Mouse (Mus musculus) stomach, embryonic 15.5 days (tissue): ENCODE measurements around the gene Tmeff1. TPM values are rescaled to one million over a fixed set of nuclear protein-coding genes. Genes with fewer than 3 reads are reported as not detected.
A peak's percentile ranks its signal among the peaks of the same experiment; 100 is the strongest.
"Not testable (repeated sequence)": the region's sequence is repeated elsewhere in the genome, so short reads cannot be mapped to it uniquely, and the experiment has no call there.

Experiments used
- ATAC-seq: fragments of 200-750 bp; cut with Nextera tagmentation; 2 replicates; pipeline ENCODE4 v1.8.0; 2017; ENCODE audit warnings: low read depth, moderate number of reproducible peaks, moderate TSS enrichment; ENCODE audit not compliant: insufficient read depth, low FRiP score
- H3K27ac ChIP-seq: fragments of 300-500 bp; sonication (generic); 2 replicates; pipeline ENCODE4 v1.5.1; 2015; ENCODE audit warnings: mild to moderate bottlenecking, inconsistent platforms
- H3K27me3 ChIP-seq: fragments of 300-500 bp; sonication (generic); replicated peaks from 2 replicates; pipeline ENCODE4 v1.6.1; 2015; ENCODE audit warnings: inconsistent platforms
- H3K36me3 ChIP-seq: fragments of 300-500 bp; sonication (generic); 2 replicates; pipeline ENCODE4 v1.6.1; 2015; ENCODE audit warnings: inconsistent platforms
- H3K4me1 ChIP-seq: fragments of 300-500 bp; sonication (generic); 2 replicates; pipeline ENCODE4 v1.6.1; 2015; ENCODE audit warnings: inconsistent platforms
- H3K4me2 ChIP-seq: fragments of 300-500 bp; sonication (generic); 2 replicates; pipeline ENCODE4 v1.6.1; 2015; ENCODE audit warnings: mild to moderate bottlenecking, inconsistent platforms
- H3K4me3 ChIP-seq: fragments of 300-500 bp; sonication (generic); replicated peaks from 2 replicates; pipeline ENCODE4 v1.5.1; 2015; ENCODE audit warnings: inconsistent platforms
- H3K9ac ChIP-seq: fragments of 300-500 bp; sonication (generic); 2 replicates; pipeline ENCODE4 v1.6.1; 2015; ENCODE audit warnings: inconsistent platforms
- H3K9me3 ChIP-seq: fragments of 300-500 bp; sonication (generic); 2 replicates; pipeline ENCODE4 v1.6.1; 2016; ENCODE audit warnings: inconsistent platforms
- WGBS: fragments of 180-500 bp; shearing (Covaris S2); methylation state at CpG from one replicate; pipeline ENCODE4 v1.1.7; 2015; 5-methylcytosine and 5-hydroxymethylcytosine counted together
- polyA plus RNA-seq: library from polyadenylated mRNA; unstranded; fragments of >200 nt; fragmentation: Nextera tagmentation; extraction: Ambion mirVana; gene quantifications from 2 replicates; pipeline ENCODE4 v1.2.1, GENCODE M21; 2015

Tmeff1 gene
- polyA plus RNA-seq, 1 experiment from 2014 or later: 52.2 TPM

DNA sequence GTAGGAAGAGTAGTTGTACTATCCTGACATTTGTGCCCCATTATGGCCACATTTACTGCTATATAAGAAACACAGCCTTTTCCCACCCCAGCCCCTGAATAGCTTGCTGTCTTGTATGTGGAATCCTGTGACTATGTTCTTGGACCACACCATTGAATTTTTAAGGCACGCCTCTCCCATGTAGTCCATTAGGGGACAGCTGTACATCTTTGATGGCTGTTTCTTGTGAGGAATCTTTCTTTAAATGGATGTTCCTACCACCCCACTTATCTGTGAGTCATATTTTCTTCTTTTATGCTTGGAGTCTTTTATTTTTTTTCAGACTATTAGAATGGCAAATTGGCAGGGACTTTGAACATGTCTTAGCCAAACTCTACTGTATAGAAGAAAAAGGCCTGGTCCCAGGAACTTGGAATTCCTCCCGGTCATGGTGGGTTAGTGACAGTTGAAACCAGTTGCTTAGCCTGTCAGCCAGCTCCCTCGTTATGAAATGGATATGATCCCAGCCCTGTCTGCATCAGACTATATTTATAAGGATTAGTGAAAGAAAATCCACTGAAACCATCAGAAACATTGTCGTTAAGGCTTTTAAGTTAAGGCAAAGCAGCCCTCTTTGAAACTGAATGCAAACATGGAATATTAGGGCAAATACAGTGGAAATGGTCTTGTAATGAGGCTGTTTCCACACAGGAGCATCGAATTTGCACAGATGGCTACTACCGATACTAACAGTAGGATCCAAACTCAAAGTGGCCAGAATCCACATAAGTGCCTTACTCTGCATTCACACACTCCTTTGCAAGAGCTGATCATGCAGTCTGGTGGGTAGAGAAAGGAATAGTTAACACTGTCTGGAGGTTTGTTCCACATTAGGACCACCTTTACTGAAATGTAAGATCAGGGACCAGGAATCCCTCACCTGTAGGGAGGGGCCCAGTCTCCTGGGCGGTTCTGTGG is 75.9 kb downstream of the Tmeff1 start:
- Histone ChIP-seq H3K27me3 (no peaks in the 10 kb centered on the region), H3K9me3 (no peaks in the 10 kb centered on the region), H3K27ac (no peak overlapping the region), H3K4me3 (no peak overlapping the region), H3K4me1 (no peaks in the 10 kb centered on the region), H3K36me3 (no peaks in the 10 kb centered on the region), H3K4me2 (no peak overlapping the region), H3K9ac (no peak overlapping the region)
- 83% methylated on average over 7 of the region's 7 CpGs for WGBS
- ATAC-seq: no peak

DNA sequence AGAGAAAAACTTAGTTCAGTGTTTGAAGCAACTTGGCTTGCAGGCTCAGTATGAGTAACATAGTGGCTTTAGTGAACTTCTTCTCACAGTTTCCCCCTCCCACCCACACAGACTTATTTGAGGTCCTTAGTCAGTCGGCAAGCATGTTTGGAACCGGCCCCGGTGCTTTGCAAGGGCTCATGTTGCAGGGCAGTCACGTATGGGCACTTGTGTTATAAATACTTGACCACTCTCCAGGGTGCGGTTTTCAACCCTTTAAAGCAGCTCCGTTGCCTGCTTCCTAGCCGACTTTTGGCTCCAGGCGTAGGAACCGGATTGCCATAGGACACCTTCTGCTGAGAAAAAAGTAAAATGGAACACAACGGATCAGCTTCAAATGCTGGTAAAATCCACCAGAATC is 78.3 kb downstream of the Tmeff1 start, which contains the start of gene Cavin4:
Gene Cavin4 (plus strand): TSS at position 244 of the 400 bp plus-strand sequence.
- Histone ChIP-seq H3K4me1 (no peaks in the 10 kb centered on the region), H3K4me2 (no peak within 1 kb of the TSS), H3K27ac (no peak within 1 kb of the TSS), H3K4me3 (no peak within 1 kb of the TSS), H3K27me3 (no peaks in the 10 kb centered on the region), H3K36me3 (no peaks in the 10 kb centered on the region), H3K9me3 (no peaks in the 10 kb centered on the region), H3K9ac (no peak within 1 kb of the TSS)
- ATAC-seq: no peak
- 89% methylated on average over 10 of the region's 10 CpGs for WGBS

DNA sequence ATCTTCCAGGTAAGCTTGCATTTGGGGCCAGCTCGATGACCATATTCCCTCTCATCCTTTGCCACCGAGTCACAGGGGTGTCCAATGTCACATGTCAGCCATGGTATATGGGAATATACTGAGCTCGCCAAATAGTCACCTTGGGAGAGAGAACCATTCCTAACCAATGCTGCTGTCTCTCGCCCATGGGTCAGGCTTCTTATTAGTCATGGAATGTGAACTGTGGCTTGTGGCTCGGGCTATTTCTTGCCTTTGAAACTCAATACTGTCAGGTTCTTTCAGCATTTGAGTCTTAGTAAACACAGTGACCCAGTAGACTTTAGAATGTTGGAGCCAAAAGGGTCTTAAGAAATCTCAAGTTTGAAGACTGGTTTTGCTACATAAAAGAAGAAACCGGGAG is 79.0 kb downstream of the Tmeff1 start:
- 86% methylated on average over 6 of the region's 6 CpGs for WGBS
- Histone ChIP-seq H3K36me3 (no peaks in the 10 kb centered on the region), H3K27ac (no peak overlapping the region), H3K9me3 (no peaks in the 10 kb centered on the region), H3K9ac (no peak overlapping the region), H3K4me2 (no peak overlapping the region), H3K27me3 (no peaks in the 10 kb centered on the region), H3K4me1 (no peaks in the 10 kb centered on the region), H3K4me3 (no peak overlapping the region)
- no peak for ATAC-seq

DNA sequence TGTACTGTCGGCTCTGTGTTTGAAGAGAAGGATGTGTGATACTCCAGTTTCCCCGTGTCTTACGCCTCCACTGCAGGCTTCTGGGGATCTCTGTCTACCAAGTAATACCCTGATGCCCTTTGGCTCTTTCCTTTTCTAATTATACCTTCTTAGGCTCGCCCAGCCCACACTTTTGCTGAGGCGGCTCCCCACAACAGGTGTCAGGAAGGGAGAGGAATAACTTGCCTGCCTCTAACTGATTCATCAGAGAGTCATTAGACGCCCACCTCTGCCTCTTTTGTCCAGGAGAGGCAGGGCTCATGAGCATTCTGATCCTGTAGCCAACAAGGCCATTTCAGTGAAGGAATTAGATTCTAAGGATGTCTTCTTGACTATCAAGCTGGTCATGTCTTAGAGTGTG is 82.3 kb downstream of the Tmeff1 start:
- Histone ChIP-seq H3K27ac (no peak overlapping the region), H3K9me3 (no peaks in the 10 kb centered on the region), H3K4me3 (no peak overlapping the region), H3K9ac (no peak overlapping the region), H3K4me1 (no peaks in the 10 kb centered on the region), H3K27me3 (no peaks in the 10 kb centered on the region), H3K4me2 (no peak overlapping the region), H3K36me3 (no peaks in the 10 kb centered on the region)
- ATAC-seq: no peak
- 78% methylated on average over 6 of the region's 6 CpGs for WGBS

DNA sequence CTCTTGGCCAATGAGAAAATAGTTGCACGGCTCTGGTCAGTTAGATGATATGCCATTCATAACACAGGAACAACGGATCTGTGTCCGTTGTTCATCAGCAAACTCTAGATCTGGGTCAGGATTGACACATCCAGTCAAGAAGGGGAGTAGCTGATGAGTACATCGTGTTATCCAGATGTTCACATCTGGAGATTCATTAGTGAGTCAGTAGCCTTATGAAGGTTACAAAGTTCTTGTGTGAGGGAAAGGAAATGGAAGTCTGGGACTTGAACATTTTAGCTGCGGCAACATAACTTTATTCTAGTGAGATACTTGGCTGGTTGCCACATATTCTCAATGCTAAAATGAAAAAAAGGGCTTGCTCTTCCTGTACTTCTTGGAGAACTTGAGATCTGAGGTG is 87.9 kb downstream of the Tmeff1 start:
- Histone ChIP-seq H3K27me3 (no peaks in the 10 kb centered on the region), H3K4me3 (no peak overlapping the region), H3K27ac (no peak overlapping the region), H3K9ac (no peak overlapping the region), H3K9me3 (no peaks in the 10 kb centered on the region), H3K4me1 (no peaks in the 10 kb centered on the region), H3K4me2 (no peak overlapping the region), H3K36me3 (peaks cover 5% of the 10 kb centered on the region; the same call in 1 of the 2 replicates)
- ATAC-seq: no peak
- 65% methylated on average over 5 of the region's 5 CpGs for WGBS

DNA sequence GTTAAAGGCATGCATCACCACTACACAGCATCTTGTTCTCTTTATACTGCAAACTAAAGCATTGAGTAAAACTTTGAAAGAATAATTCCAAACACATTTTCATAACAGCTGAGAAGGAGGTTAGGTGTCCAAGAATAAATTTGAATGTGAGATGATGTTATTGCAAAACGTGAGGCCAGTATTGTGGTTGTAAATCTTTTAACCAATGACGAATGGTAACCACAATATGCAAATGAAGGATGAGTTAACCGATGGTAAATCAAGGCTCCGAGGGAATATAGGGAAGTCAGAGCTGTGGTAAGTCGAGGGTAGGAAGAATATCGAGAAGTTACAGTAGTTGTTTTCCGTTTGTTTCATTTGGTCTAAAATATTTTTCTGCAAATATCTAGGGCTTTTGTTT is 89.4 kb downstream of the Tmeff1 start:
- H3K4me3 ChIP-seq: no peak overlapping the region
- no peak for ATAC-seq
- no peak overlapping the region for H3K9ac ChIP-seq
- H3K4me1 ChIP-seq: no peaks in the 10 kb centered on the region
- 82% methylated on average over 7 of the region's 7 CpGs for WGBS
- no peak overlapping the region for H3K27ac ChIP-seq
- peaks cover 5% of the 10 kb centered on the region; the same call in 1 of the 2 replicates for H3K36me3 ChIP-seq
- no peaks in the 10 kb centered on the region for H3K27me3 ChIP-seq
- H3K9me3 ChIP-seq: no peaks in the 10 kb centered on the region
- no peak overlapping the region for H3K4me2 ChIP-seq

DNA sequence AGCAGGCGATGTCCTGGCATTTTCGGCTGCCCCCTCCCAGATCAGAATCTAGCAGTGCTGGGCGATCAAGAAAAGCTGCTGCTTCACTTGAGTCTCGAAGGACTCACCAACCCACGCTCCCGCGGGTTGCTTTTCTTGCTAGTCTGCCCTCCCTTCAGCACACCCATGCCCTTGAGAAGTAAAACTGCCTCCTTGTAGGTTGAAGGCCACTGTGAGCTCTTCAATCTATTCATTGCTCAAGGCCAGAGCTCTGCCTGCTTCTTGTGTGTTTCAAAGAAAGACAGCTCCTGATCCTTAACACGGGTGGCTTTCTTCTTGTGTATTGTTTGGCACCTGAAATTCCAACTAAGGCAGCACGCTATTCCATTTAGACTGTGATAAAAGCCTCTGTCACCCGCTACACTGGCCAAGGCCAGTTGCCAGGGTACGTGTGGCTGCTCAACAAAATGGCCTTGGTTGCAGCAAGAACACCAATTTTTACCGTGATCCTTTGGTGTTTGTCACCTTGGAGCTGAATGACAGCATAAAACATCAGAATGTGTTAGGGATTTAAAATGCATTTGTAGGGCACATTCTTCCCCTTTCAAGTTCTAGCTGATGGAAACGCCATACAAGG is 91.7 kb downstream of the Tmeff1 start:
- H3K9me3 ChIP-seq: no peaks in the 10 kb centered on the region
- no peak overlapping the region for H3K27ac ChIP-seq
- ATAC-seq: no peak
- no peaks in the 10 kb centered on the region for H3K27me3 ChIP-seq
- no peak overlapping the region for H3K9ac ChIP-seq
- H3K36me3 ChIP-seq: peaks cover 5% of the 10 kb centered on the region; the same call in 1 of the 2 replicates
- no peak overlapping the region for H3K4me2 ChIP-seq
- no peaks in the 10 kb centered on the region for H3K4me1 ChIP-seq
- no peak overlapping the region for H3K4me3 ChIP-seq
- 89% methylated on average over 13 of the region's 13 CpGs for WGBS

DNA sequence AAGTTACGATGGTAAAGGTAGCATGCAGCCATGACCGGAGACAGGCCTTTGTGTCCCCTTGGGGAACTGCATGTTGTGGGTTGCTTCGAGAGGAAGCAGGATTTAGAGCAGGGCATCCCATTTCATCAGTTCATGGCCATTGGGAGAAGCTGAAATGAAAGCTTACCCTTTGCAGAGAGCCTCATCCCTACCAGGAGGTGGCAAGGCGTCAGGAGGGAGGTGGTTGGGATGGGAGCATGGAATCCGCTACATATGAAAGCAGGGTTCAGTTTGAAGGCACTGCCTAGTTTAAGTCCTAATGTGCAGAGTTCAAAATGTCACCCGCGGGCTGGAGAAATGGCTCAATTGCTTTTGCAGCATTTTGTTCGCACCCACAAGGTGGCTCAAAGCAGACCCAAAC is 92.3 kb downstream of the Tmeff1 start:
- H3K27ac ChIP-seq: no peak overlapping the region
- H3K9me3 ChIP-seq: no peaks in the 10 kb centered on the region
- H3K4me3 ChIP-seq: no peak overlapping the region
- no peak overlapping the region for H3K9ac ChIP-seq
- H3K27me3 ChIP-seq: no peaks in the 10 kb centered on the region
- H3K4me2 ChIP-seq: no peak overlapping the region
- peaks cover 5% of the 10 kb centered on the region; the same call in 1 of the 2 replicates for H3K36me3 ChIP-seq
- H3K4me1 ChIP-seq: no peaks in the 10 kb centered on the region
- no peak for ATAC-seq
- WGBS: 94% methylated on average over 8 of the region's 8 CpGs

DNA sequence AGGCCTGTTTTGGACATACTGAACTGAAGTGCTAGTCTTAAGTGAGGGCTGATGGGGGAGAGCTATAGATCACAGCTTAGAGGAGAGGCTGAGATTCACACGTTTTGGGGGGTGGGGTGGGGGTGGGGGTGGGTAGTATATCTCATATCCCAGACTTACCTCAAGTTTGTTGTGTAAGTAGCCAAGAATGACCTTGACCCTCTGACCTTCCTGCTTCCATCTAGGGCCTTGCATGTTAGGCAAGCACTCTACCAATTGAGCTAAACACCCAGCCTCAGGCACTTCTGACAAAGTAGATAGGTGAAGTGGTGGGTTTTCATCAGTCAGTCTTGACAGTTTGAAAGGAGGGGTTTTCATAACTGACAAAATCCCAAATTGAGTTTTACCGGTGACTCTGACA is 92.8 kb downstream of the Tmeff1 start:
- Histone ChIP-seq H3K4me2 (no peak overlapping the region), H3K27me3 (no peaks in the 10 kb centered on the region), H3K4me1 (no peaks in the 10 kb centered on the region), H3K9me3 (no peaks in the 10 kb centered on the region), H3K36me3 (peaks cover 5% of the 10 kb centered on the region; the same call in 1 of the 2 replicates), H3K4me3 (no peak overlapping the region), H3K27ac (no peak overlapping the region), H3K9ac (no peak overlapping the region)
- 71% methylated on average over 2 of the region's 2 CpGs for WGBS
- ATAC-seq: no peak

DNA sequence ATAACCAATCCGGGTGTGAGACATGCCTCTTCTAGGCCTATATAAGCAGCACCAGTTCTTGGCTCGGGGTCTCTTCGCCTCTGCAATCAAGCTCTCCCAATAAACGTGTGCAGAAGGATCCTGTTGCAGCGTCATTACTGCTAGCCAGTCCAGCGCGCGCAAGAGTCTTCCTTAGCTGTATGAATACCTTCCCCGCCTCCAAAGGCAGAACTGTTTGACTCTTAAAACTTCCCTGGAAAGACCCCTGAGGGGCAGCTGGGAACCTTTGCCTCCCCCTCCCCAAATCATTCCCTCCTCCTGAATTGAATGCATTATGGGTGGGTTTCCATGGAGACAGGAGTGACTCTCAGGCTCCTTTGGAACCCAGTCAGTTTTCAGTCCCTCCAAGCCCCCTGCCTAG is 93.8 kb downstream of the Tmeff1 start:
- Histone ChIP-seq H3K27ac (no peak overlapping the region), H3K9ac (no peak overlapping the region), H3K36me3 (no peaks in the 10 kb centered on the region), H3K4me3 (no peak overlapping the region), H3K9me3 (no peaks in the 10 kb centered on the region), H3K27me3 (no peaks in the 10 kb centered on the region), H3K4me1 (no peaks in the 10 kb centered on the region), H3K4me2 (no peak overlapping the region)
- 89% methylated on average over 9 of the region's 9 CpGs for WGBS
- ATAC-seq: no peak

DNA sequence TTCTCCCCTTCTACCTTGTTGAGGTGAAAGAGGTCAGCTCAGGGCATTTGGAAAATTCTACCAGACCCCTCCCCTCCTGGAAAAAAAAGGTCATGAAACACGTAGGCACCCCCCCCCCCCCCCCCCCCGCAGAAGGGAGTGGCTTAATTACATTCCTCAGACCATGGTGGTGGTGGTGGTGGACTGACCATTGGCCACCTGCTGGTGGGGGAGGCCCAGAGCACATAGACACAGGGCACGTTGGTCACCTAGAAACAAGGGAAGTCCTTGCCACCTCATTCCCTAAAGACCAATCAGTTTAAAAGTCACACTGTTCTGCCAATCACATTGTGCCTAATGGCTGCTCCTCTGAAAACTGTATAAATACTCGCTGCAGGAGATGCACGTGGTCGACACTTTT is 94.8 kb downstream of the Tmeff1 start:
- not testable (repeated sequence) for H3K27me3 ChIP-seq, H3K4me3 ChIP-seq, H3K9me3 ChIP-seq, H3K9ac ChIP-seq, H3K27ac ChIP-seq, H3K4me1 ChIP-seq, H3K36me3 ChIP-seq
- 66% methylated on average over 4 of the region's 6 CpGs for WGBS
- peak overlapping the region; percentile 35; the same call in 1 of the 2 replicates for H3K4me2 ChIP-seq
- ATAC-seq: 0 out of 2 replicates have a peak, but pooled peaks have one; percentile 29

DNA sequence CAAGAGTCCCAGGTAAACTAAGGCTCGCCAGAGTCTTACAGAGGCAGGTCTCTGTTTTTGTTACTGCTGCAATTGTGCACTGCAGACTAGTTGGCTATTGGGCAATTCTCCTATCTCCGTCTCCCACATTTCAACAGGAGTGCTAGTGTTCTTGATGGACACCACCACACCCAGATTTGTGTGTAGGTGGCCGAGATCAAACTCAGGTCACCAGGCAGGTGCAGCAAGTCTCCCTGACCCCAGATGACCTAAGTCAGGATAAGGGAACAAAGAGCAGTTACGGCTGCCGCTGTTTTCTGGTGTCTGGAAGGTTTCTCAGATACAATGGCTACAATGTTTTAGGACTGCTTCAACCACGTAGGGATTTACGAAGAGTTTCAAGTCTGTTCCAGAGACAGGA is 95.2 kb downstream of the Tmeff1 start:
- Histone ChIP-seq H3K4me3 (no peak overlapping the region), H3K27ac (peak overlapping the region; percentile 57; the same call in 1 of the 2 replicates), H3K36me3 (no peaks in the 10 kb centered on the region), H3K9ac (no peak overlapping the region), H3K4me2 (peak overlapping the region; percentile 35; the same call in 1 of the 2 replicates), H3K9me3 (no peaks in the 10 kb centered on the region), H3K4me1 (no peaks in the 10 kb centered on the region; the same call in 1 of the 2 replicates), H3K27me3 (no peaks in the 10 kb centered on the region)
- ATAC-seq: peak; percentile 54
- WGBS: 48% methylated on average over 7 of the region's 7 CpGs
